Mouse (Mus musculus) naive thymus-derived CD4-positive, alpha-beta T cell, adult 2 months (primary cell): ENCODE measurements around the gene Zscan4d.
"Not testable (repeated sequence)": the region's sequence is repeated elsewhere in the genome, so short reads cannot be mapped to it uniquely, and the experiment has no call there.

Experiments
- DNase-seq: peaks from one replicate; pipeline ENCODE4 v3.0.0-alpha.2; 2011; ENCODE audit warnings: low read depth

Gene Zscan4d

GRCm38 (mm10) chr7:11166059-11166458 lies at the start of gene Zscan4d:
Gene Zscan4d, minus strand, starts transcription at chr7:11166159.
- not testable (repeated sequence) for DNase-seq

GRCm38 (mm10) chr7:11158036-11158435 lies 7.9 kb downstream of the Zscan4d start:
- not testable (repeated sequence) for DNase-seq
